Mouse (Mus musculus) embryonic fibroblast, embryonic 13.5 days (primary cell): ENCODE data around the gene Tbc1d20.

Source experiments
- CTCF ChIP-seq: IDR thresholded peaks from 2 replicates; pipeline ENCODE4 v1.5.1; 2011; ENCODE audit warnings: mild to moderate bottlenecking, control low read depth, low read length, moderate library complexity, borderline replicate concordance; ENCODE audit not compliant: insufficient read depth
- POLR2A ChIP-seq: IDR thresholded peaks from 2 replicates; pipeline ENCODE4 v1.6.1; 2011; ENCODE audit warnings: low read depth, mild to moderate bottlenecking, control low read depth, low read length, moderate library complexity

DNA sequence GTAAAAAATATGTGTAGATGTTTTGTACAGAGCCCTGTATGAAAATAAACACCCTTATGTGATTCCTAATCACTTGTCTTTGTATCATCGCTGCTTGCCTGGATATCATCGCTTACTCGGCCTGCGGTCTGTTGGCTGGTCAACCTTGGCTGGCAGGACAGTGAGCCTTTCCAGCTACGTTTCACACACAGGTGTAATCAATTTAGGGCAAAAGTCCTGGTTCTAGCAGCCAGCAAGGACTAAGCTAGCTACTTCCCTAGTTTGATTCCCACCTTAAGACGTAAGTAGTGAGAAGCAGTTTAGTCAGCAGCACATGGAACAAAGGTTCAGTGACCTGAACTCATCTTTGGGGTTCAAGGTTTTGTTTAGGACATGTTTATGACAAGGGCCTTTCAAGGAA is 20.3 kb downstream of the Tbc1d20 start:
- TF ChIP-seq POLR2A = no peak
- no peak for TF ChIP-seq CTCF
